Mouse (Mus musculus) fibroblast of lung, adult 2 months (primary cell): ENCODE measurements at regions not wholly inside any gene's neighbourhood (a gene's known extent, or its start where the extent isn't known, plus 50 kb on each side); places are given as distances from the start of the nearest gene placed in this dataset.

ENCODE experiments used
- DNase-seq: peaks from one replicate; pipeline ENCODE4 v3.0.0-alpha.2; 2011; ENCODE audit warnings: low read depth

GRCm38 (mm10) chr3:39062415-39062814 is 175.7 kb downstream of the Fat4 start:
- DNase-seq, result no peak

- no peak for DNase-seq
Measured at GRCm38 (mm10) chr3:39065457-39065856, 178.7 kb downstream of the Fat4 start.

GRCm38 (mm10) chr3:39069011-39069410 is 182.3 kb downstream of the Fat4 start:
- no peak for DNase-seq

GRCm38 (mm10) chr3:39082678-39083270 is 196.0 kb downstream of the Fat4 start:
- DNase-seq, result no peak

DNA sequence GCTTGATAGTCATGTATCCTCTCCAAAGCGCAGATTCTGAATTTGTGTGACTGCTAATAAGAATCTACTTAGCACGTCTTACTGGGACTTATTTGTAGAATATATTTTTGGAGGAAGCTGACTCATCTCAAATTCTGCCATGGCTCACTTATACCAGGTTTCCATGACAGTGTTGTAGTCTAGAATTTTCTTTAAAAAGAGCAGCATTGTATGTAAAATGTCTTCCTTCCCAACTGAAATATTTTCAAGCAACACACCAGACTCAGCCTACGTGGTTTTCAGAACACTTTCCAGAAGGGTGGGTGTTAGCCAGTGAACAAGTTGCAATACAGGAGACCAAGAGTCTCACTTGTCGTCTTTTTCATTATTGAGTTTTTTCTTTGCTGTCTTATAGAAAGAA is 202.2 kb downstream of the Fat4 start:
- DNase-seq, result no peak

DNA sequence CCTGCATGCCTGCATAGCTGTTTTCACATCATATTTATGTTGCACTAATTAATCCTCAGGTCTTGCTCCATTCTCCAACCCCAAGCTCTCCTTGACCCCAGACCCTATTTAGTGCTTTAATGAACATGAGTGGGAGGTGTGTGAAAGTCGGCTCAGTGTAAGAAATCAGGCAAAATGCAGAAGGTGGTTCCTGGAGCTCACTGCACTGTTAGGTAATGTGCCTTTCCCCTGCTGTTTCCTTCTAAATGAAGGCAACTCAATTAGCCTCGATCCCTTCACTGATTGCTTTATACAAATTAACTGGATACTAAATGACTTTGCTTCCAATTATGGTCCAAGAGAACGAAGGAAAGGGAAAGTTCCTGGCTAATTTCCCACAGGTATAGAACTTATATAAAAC is 215.6 kb downstream of the Fat4 start:
- no peak for DNase-seq

DNA sequence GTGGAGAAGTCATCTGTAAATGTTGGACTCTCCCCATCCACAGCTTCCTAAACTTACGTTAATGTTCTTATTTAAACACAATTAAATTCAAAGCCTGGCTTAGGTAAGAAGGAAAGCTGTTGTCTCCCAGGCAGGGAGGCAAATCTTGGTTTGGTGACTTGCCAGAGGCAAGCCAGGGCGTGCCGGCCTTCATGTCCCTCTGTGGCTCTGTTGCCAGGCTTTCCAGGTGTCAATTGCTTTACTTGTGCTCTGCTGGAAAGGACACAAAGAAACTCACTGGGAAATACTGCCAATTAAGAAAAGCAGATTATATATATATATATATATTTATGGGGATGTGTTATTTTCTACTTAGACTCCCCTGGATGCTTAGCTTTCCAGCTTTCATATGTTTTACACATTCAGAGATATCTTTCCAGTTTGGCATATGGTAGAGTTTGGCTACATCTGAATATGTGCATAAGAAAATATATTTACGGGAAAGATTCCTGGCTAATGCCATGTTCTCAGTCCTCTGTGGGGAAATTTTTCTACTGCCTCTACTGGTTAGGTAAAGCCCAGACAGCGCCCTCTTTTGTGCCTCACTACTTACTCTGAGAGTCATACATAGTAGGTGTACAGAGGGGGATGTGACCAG is 223.1 kb downstream of the Fat4 start:
- no peak for DNase-seq

- DNase-seq, result no peak
Measured at GRCm38 (mm10) chr3:39114056-39114455, 227.3 kb downstream of the Fat4 start.

DNA sequence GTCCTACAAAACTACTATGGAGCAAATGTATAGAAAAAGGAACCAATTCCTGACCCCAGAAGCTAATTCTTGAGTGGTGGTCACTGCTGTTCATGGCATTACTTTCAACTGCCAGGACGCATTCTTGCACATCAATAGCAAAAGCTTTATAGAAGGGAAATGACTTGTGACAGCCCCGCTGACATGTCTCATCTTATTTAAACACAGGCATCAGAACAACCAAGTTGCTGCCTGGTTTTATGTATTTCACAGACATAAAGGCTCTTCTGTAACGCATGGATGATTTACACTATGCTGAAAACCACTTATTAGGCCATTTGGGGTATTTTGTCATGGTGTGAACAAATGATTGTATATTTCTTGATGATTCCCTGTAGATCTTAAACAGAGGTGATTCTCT is 228.1 kb downstream of the Fat4 start:
- DNase-seq, result no peak

DNA sequence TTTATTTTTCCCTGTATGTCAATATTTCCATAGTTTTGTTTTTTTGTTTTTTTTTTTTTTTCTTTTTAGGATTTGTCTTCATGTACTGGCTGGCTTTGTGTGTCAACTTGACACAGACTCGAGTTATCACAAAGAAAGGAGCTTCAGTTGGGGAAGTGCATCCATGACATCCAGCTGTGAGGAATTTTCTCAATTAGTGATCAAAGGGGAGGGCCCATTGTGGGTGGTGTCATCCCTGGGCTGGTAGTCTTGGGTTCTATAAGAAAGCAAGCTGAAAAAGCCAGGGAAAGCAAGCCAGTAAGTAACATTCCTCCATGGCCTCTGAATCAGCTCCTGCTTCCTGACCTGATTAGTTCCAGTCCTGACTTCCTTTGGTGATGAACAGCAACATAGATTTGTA is 228.7 kb downstream of the Fat4 start:
- no peak for DNase-seq

DNA sequence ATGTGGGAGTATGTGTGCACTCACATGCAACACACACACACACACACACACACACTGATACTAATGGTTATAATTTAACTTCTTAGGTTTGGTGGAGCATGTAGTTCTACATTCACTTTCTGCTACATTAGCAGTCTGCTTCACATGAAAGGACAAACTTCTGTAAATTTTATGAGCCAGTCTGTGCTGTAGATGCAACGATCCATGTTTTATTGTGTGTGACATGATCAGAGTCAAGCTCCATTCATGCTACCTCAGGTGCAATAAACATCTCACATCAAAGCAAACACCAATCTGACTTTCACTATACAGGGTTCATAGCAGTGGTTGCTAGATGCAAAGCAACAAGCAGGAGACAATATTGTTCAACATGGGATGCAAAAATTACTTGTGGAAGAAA is 235.5 kb downstream of the Fat4 start:
- DNase-seq, result no peak

- DNase-seq, result no peak
Measured at GRCm38 (mm10) chr3:39130532-39130931, 243.8 kb downstream of the Fat4 start.

DNA sequence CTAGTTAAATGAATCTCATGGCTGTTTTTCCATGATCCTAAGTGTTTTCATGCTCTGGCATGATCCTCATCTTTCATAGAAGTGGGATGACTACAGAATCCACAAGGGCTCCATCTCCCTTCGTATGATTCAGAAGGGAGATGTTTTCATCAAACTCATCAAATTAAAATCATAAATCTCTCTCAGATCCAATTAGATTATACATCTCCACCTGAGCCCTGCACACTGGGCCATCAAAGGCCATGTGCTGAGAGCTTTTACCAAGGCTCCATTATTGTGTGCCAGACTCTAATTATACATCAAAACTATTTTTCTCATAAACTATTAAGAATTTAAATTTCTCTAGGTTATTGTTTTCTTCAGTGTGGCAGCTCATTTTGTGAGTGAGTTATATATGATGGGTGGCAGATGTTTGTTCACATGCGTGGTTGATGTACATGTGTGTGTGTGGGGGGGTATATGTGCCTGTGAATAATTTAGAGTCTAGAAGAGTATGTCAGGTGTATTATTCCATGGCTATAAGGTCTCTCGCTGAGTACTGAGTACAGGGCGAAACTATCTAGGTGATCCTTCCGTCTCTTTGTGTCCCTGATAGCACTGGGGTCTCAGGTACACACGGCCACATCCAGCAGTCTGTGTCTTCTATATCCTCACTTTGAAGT is 278.4 kb downstream of the Fat4 start:
- DNase-seq, result no peak

- peak; percentile 57 for DNase-seq
Measured at GRCm38 (mm10) chr3:39182646-39183045, 295.9 kb downstream of the Fat4 start.

DNA sequence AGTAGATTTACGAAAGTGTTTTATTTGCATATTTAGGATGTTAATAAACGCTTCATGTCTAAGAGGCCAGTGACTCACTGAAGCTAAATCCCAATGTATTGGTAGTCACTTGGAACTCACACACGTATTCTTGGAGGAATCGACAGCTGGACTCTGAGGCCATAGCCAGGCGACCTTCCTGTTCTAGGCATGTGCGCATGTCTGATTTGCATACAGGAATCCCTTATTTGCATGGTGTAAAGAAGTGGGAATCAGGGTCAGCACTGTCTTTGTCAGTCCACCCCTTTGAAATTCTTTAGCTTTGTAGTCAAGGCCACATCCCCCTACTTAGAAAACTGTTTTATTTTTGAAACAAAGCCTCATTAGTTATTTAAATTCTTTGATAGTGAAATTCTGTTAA is 308.4 kb downstream of the Fat4 start:
- no peak for DNase-seq

DNA sequence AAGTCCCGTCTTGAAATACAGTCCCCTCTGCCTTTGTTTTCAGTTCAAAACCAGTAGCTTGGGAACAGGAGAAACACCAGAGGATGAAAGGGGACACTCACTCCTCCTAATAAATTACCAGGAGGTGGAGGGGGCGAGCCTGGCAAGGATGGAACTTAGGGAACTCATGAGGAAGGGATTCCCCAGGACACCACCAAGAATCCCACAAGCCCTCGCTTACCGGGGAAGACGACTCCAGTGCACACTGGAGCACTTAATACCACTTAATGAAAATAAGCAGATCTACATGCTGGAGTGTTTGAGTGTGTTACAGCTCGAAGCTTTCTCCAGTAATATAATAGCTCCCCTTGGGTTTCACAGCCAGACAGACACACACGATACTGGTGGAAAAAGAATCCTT is 315.9 kb downstream of the Fat4 start:
- no peak for DNase-seq

DNA sequence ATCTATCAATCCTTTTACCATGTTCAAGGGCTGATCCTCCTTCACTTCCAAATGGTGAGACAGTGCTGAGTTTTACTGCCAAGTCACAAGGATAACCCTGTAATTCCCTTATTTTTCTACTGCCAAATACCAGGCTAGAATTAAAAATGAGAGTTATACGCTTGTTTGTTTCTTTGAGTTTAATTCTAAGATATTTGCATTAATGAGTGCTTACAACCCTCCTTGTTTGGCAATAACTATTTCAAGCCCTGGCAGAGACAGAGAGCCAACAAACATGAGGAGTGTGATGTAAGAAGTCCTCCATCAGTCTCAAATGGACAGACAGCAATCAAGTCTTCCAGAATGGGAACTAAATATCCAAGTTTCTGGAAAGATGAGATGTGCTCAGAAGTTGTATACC is 321.9 kb downstream of the Fat4 start:
- no peak for DNase-seq

DNA sequence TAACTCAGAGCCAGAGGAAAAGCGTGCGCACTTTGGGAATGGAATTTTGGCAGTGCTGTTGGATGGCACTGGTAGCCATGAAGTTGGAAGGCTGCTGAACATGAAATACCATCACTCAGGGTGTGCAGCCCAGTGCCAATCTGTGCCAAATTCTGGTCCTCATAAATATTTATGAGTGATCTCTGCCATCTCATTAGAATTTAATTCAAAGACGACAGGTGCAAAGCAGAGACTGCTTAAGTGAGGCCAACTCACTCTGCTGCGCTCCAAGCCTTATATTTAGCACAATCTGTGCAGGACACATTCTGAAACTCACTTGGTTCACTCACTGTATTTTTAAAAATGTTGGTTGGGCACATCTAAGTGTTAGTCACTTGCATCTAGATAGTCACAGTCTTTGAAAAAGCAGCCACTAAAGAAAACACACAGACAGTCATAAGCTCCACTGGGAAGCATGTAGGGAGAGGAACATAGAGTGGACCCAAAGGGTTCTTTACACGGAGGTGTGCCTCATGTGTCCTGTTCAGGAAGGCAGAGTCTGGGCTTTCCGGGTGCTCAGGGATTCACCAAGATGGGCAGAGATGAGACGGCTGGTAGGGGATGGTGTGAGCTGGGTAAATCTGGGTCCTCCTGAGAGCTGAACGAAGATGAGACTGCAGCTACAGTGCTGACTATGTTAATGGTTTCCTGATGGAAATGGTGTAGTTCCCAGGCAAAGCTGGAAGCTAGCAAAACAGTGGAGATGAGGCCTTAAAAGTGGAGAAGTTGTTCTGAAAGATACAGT is 322.8 kb downstream of the Fat4 start:
- no peak for DNase-seq

GRCm38 (mm10) chr3:39211670-39212069 is 324.9 kb downstream of the Fat4 start:
- no peak for DNase-seq

- no peak for DNase-seq
Measured at GRCm38 (mm10) chr3:39220011-39220706, 333.4 kb downstream of the Fat4 start.

GRCm38 (mm10) chr3:39220707-39221034 is 333.9 kb downstream of the Fat4 start:
- no peak for DNase-seq

- DNase-seq, result no peak
Measured at GRCm38 (mm10) chr3:39222059-39222458, 335.3 kb downstream of the Fat4 start.
